Mouse (Mus musculus) ES-E14 (cell line): ENCODE data around the gene Cdc26. TPM values are rescaled to one million over a fixed set of nuclear protein-coding genes. Genes with fewer than 3 reads are reported as not detected.

Experiments used
- DNase-seq: peaks from one replicate; pipeline ENCODE4 v3.0.0-alpha.2; 2013; ENCODE audit warnings: low read depth, low spot score
- H3K27ac ChIP-seq: 2 replicates; pipeline ENCODE4 v1.5.1; 2012; ENCODE audit warnings: low read depth, mild to moderate bottlenecking, low read length, moderate library complexity, mixed read lengths; ENCODE audit not compliant: poor library complexity, insufficient read depth, severe bottlenecking
- H3K36me3 ChIP-seq: 2 replicates; pipeline ENCODE4 v1.6.1; 2012; ENCODE audit warnings: mild to moderate bottlenecking, low read length, moderate library complexity, mixed read lengths; ENCODE audit not compliant: control insufficient read depth, poor library complexity, insufficient read depth, severe bottlenecking
- H3K4me1 ChIP-seq, 2 experiments: fragments of 150-350 bp in 1 of 2; sonication (generic) in 1 of 2; 2 replicates each; pipeline ENCODE4 v1.6.1; 2012; ENCODE audit warnings: low read length in 2 of 2, mild to moderate bottlenecking in 1 of 2, mixed read lengths in 1 of 2; ENCODE audit not compliant: control insufficient read depth in 2 of 2, insufficient read depth in 2 of 2, poor library complexity in 1 of 2
- H3K4me3 ChIP-seq, 2 experiments: fragments of 150-350 bp in 1 of 2; sonication (generic) in 1 of 2; 2 replicates each; pipeline ENCODE4 v1.5.1; 2012; ENCODE audit warnings: low read length in 2 of 2, low read depth in 1 of 2, mild to moderate bottlenecking in 1 of 2, mixed read lengths in 1 of 2; ENCODE audit not compliant: insufficient read depth in 1 of 2, poor library complexity in 1 of 2, severe bottlenecking in 1 of 2
- H3K9ac ChIP-seq: 2 replicates; pipeline ENCODE4 v1.6.1; 2012; ENCODE audit warnings: low read depth, mild to moderate bottlenecking, low read length, mixed read lengths; ENCODE audit not compliant: poor library complexity, insufficient read depth, severe bottlenecking
- H3K9me3 ChIP-seq: fragments of 150-350 bp; sonication (generic); 2 replicates; pipeline ENCODE4 v1.6.1; 2012; ENCODE audit warnings: low read depth, mild to moderate bottlenecking, low read length; ENCODE audit not compliant: control insufficient read depth, insufficient read depth
- CHD2 ChIP-seq: IDR thresholded peaks from 2 replicates; pipeline ENCODE4 v1.6.1; 2014; ENCODE audit warnings: mild to moderate bottlenecking, low read depth, low read length, inconsistent platforms
- HCFC1 ChIP-seq: IDR thresholded peaks from 2 replicates; pipeline ENCODE4 v1.6.1; 2012; ENCODE audit warnings: low read length, inconsistent platforms, borderline replicate concordance; ENCODE audit not compliant: insufficient read depth
- MAFK ChIP-seq: IDR thresholded peaks from 2 replicates; pipeline ENCODE4 v1.6.1; 2014; ENCODE audit warnings: mild to moderate bottlenecking, low read depth, low read length, inconsistent platforms; ENCODE audit not compliant: insufficient read depth
- ZC3H11A ChIP-seq: IDR thresholded peaks from 2 replicates; pipeline ENCODE4 v1.6.1; 2012; ENCODE audit warnings: low read depth, mild to moderate bottlenecking, inconsistent platforms, low read length, borderline replicate concordance
- ZNF384 ChIP-seq: IDR thresholded peaks from 2 replicates; pipeline ENCODE4 v1.6.1; 2012; ENCODE audit warnings: low read depth, low read length, inconsistent platforms
- in situ Hi-C, 2 experiments: fragments of 600-800 bp; cut with MboI; formaldehyde crosslinking; loops; one replicate each; pipeline ENCODE4 v1.15.1; 2025; ENCODE audit warnings: low sequenced_read_pairs in 2 of 2, inconsistent platforms in 1 of 2; ENCODE audit not compliant: unreplicated experiment in 2 of 2
- total RNA-seq: library from RNA; depleted of rRNA; stranded (reverse); fragments of 300-350 nt; gene quantifications from 2 replicates; pipeline ENCODE4 v1.2.3, GENCODE M21; 2012

The Cdc26 gene
- total RNA-seq, 1 experiment: 69.1 TPM

GRCm38 (mm10) chr4:62376123-62376522 lies 32.3 kb downstream of the Cdc26 start:
- Histone ChIP-seq H3K27ac (no peak overlapping the region), H3K4me3 (no peak overlapping the region), H3K9me3 (no peaks in the 10 kb centered on the region), H3K36me3 (no peaks in the 10 kb centered on the region), H3K9ac (no peak overlapping the region), H3K4me1 (0 out of 4 replicates have a peak, but pooled peaks cover 0 to 2% of the 10 kb centered on the region in 2 experiments)
- DNase-seq: no peak
- TF ChIP-seq MAFK: no peak
- no peak for TF ChIP-seq CHD2
- no peak for TF ChIP-seq ZNF384
- TF ChIP-seq ZC3H11A: no peak
- TF ChIP-seq HCFC1: no peak
- in situ Hi-C loops: no loop called here

- no peaks in the 10 kb centered on the region for H3K36me3 ChIP-seq
- in situ Hi-C loops: no loop called here
Observed at GRCm38 (mm10) chr4:62374342-62374741, 34.1 kb downstream of the Cdc26 start.

GRCm38 (mm10) chr4:62373668-62374067 lies 34.8 kb downstream of the Cdc26 start:
- Histone ChIP-seq H3K4me3 (no peak overlapping the region), H3K9me3 (no peaks in the 10 kb centered on the region), H3K9ac (no peak overlapping the region), H3K27ac (no peak overlapping the region), H3K36me3 (no peaks in the 10 kb centered on the region), H3K4me1 (no peaks in the 10 kb centered on the region)
- in situ Hi-C loops: no loop called here
- DNase-seq: no peak
- no peak for TF ChIP-seq ZNF384
- no peak for TF ChIP-seq ZC3H11A
- TF ChIP-seq HCFC1: no peak
- TF ChIP-seq MAFK: no peak
- no peak for TF ChIP-seq CHD2

More at GRCm38 (mm10) chr4:62374342-62374741, 34.1 kb downstream of the Cdc26 start:
- no peak overlapping the region for H3K4me3 ChIP-seq
- no peaks in the 10 kb centered on the region for H3K4me1 ChIP-seq
- H3K9me3 ChIP-seq: no peaks in the 10 kb centered on the region
- no peak overlapping the region for H3K9ac ChIP-seq
- H3K27ac ChIP-seq: no peak overlapping the region
- TF ChIP-seq HCFC1: no peak
- no peak for TF ChIP-seq CHD2
- TF ChIP-seq MAFK: no peak
- no peak for TF ChIP-seq ZNF384
- no peak for TF ChIP-seq ZC3H11A
- no peak for DNase-seq

DNA sequence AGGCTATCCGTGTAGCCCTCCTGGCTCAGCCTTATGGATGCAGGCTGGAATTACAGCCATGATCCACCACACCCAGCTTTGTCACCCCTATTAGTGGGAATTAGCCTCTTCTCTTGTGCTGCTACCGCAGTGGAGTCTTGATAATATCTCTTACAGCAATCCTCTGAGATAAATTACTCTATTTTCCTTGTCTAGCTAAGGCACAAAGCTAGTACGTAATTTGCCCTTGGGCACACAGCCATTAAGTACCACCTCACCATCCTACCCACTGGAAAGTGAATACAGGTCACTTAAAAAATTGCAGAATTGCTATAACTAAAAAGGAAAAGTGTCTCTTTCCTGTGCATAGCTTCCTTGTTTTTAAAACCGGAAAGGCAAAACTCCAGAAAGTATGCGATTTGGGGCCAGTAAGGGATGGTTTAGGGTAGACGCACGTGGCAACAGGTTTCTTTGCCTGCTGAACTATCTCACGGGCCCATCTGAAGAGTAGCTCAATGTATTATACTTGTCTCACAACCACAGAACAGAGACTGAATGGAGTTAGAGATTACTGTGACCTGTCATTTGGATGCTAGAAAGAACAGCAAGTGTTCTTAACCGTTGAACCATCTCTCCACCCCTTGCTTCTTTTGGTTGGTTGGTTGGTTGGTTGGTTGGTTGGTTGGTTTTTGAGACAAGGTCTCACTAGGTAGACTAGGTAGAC lies 35.5 kb downstream of the Cdc26 start:
- Histone ChIP-seq H3K9me3 (no peaks in the 10 kb centered on the region), H3K36me3 (no peaks in the 10 kb centered on the region), H3K27ac (no peak overlapping the region), H3K4me3 (no peak overlapping the region), H3K4me1 (no peaks in the 10 kb centered on the region), H3K9ac (no peak overlapping the region)
- in situ Hi-C loops: no loop called here
- TF ChIP-seq ZNF384 (no peak), HCFC1 (no peak), CHD2 (no peak), MAFK (no peak), ZC3H11A (no peak)
- DNase-seq: no peak

DNA sequence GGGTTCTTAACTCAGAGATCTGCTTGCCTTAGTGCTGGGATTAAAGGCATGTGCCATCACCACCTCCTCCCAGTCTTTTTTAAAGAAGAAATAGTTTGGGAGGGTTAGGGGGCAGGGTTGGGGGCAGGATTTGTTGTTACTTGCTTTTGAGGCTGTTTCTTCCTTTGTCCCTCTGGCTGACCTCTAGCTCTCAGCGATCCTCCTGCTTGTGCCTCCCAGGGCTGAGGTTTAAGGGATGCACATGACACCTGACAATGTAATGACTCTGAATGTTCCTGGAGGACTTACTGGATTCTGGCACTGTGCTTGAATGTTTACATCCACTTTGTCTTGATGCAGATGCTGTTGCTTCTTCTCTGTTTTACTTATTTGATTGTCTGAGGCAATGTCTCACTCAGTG lies 36.0 kb downstream of the Cdc26 start:
- TF ChIP-seq MAFK (no peak), ZC3H11A (no peak), CHD2 (no peak), HCFC1 (no peak), ZNF384 (no peak)
- no peaks in the 10 kb centered on the region for H3K9me3 ChIP-seq
- no peak overlapping the region for H3K9ac ChIP-seq
- no peaks in the 10 kb centered on the region for H3K36me3 ChIP-seq
- H3K4me3 ChIP-seq: no peak overlapping the region
- H3K4me1 ChIP-seq: 0 out of 4 replicates have a peak, but pooled peaks cover 0 to 2% of the 10 kb centered on the region in 2 experiments
- in situ Hi-C loops: no loop called here
- DNase-seq: no peak
- H3K27ac ChIP-seq: no peak overlapping the region
